Mouse (Mus musculus) liver, adult 2 months (tissue): ENCODE measurements around the gene Col4a2. TPM values are rescaled to one million over a fixed set of nuclear protein-coding genes. Genes with fewer than 3 reads are reported as not detected.

Experiments used
- DNase-seq: peaks from one replicate; pipeline ENCODE4 v3.0.0-alpha.2; 2011; ENCODE audit warnings: low read depth, low spot score; ENCODE audit errors: extremely low read depth
- H3K27ac ChIP-seq: fragments of 200-500 bp; replicated peaks from 2 replicates; pipeline ENCODE4 v1.5.1; 2012; ENCODE audit warnings: low read depth, mild to moderate bottlenecking, control low read depth, inconsistent platforms, low read length; ENCODE audit not compliant: insufficient read depth
- H3K27me3 ChIP-seq: fragments of 200-500 bp; 2 replicates; pipeline ENCODE4 v1.6.1; 2012; ENCODE audit warnings: mild to moderate bottlenecking, moderate library complexity, low read length, inconsistent platforms; ENCODE audit not compliant: control insufficient read depth, insufficient read depth
- H3K36me3 ChIP-seq: fragments of 200-500 bp; 2 replicates; pipeline ENCODE4 v1.6.1; 2012; ENCODE audit warnings: low read length, inconsistent platforms; ENCODE audit not compliant: control insufficient read depth, insufficient read depth
- H3K4me1 ChIP-seq: fragments of 200-500 bp; 2 replicates; pipeline ENCODE4 v1.6.1; 2011; ENCODE audit warnings: low read length; ENCODE audit not compliant: control insufficient read depth, insufficient read depth
- H3K4me3 ChIP-seq: fragments of 200-500 bp; 2 replicates; pipeline ENCODE4 v1.5.1; 2011; ENCODE audit warnings: low read depth, mild to moderate bottlenecking, control low read depth, low read length, moderate library complexity; ENCODE audit not compliant: insufficient read depth
- H3K79me2 ChIP-seq: fragments of 200-500 bp; 2 replicates; pipeline ENCODE4 v1.6.1; 2012; ENCODE audit warnings: inconsistent platforms, mild to moderate bottlenecking, low read length, moderate library complexity; ENCODE audit not compliant: control insufficient read depth, insufficient read depth
- H3K9ac ChIP-seq: fragments of 200-500 bp; 2 replicates; pipeline ENCODE4 v1.6.1; 2012; ENCODE audit warnings: low read depth, mild to moderate bottlenecking, control low read depth, inconsistent platforms, low read length
- CTCF ChIP-seq: fragments of 200-500 bp; IDR thresholded peaks from 2 replicates; pipeline ENCODE4 v1.5.1; 2011; ENCODE audit warnings: low read depth, low read length, control low read depth
- POLR2A ChIP-seq: fragments of 200-500 bp; IDR thresholded peaks from 2 replicates; pipeline ENCODE4 v1.6.1; 2011; ENCODE audit warnings: low read length, control low read depth; ENCODE audit not compliant: insufficient read depth; ENCODE audit errors: extremely low read depth
- WGBS: fragments of 180-500 bp; shearing (Covaris S2); methylation state at CpG from one replicate; pipeline ENCODE4 v1.1.7; 2018; 5-methylcytosine and 5-hydroxymethylcytosine counted together
- polyA plus RNA-seq: library from polyadenylated mRNA; depleted of rRNA; stranded (reverse); fragments of >200 nt; gene quantifications from 2 replicates; pipeline ENCODE4 v1.2.3, GENCODE M21; 2012
- total RNA-seq: library from RNA; depleted of rRNA; stranded (reverse); fragments of >200 nt; gene quantifications from 2 replicates; pipeline ENCODE4 v1.2.3, GENCODE M21; 2014

The Col4a2 gene
- total and polyA plus RNA-seq, 2 experiments, result 7.7 to 8.0 TPM

DNA sequence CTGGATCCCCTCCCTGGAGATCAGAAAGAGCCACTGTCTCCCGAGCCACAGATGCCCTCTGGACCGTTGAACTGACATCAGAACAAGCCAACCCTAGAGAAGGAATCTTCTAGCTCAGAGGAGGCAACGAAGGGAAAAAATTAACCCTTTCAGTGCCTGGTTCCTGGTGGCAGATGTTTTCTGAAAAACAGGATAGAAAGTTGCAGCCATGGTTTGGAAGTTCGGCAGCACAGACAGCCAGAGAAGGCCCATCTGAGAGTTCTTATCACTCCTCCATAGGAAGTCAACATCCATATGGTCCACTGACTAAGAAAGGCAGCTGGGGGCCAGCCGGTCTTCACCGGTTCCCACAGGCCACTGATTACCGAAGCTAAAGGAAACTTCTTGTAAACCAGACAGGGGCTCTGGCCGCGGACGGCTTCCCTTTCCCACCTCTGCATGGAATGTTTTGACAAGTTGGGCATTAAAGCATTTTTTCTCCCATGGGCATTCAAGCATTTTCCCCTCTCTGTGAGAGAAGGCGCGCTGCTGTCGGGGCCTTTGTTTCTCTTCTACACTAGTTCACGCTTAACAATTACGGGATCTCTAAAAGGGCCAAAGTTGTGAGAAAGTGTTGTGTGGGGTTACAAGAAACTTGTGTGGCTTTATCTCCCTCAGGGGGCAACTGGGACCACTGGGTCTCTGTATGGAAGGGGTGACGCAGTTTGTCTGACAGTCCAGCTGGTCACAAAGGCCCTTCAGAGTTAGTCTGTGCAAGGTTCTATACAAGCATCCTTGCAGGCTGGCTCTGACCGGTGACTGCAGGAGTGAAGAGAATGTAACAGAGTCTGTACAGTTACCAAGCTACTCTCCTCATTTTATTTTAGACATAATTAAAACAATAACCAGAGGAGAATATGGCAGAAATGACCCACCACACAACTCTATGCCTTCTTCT lies 49.9 kb downstream of the Col4a2 start:
- Histone ChIP-seq H3K79me2 (no peaks in the 10 kb centered on the region), H3K27ac (no peak overlapping the region), H3K36me3 (no peaks in the 10 kb centered on the region), H3K27me3 (no peaks in the 10 kb centered on the region), H3K9ac (no peak overlapping the region), H3K4me3 (no peak overlapping the region), H3K4me1 (no peaks in the 10 kb centered on the region)
- DNase-seq, result no peak
- 80% methylated on average over 17 of the region's 17 CpGs for WGBS
- TF ChIP-seq POLR2A (no peak), CTCF (no peak)

DNA sequence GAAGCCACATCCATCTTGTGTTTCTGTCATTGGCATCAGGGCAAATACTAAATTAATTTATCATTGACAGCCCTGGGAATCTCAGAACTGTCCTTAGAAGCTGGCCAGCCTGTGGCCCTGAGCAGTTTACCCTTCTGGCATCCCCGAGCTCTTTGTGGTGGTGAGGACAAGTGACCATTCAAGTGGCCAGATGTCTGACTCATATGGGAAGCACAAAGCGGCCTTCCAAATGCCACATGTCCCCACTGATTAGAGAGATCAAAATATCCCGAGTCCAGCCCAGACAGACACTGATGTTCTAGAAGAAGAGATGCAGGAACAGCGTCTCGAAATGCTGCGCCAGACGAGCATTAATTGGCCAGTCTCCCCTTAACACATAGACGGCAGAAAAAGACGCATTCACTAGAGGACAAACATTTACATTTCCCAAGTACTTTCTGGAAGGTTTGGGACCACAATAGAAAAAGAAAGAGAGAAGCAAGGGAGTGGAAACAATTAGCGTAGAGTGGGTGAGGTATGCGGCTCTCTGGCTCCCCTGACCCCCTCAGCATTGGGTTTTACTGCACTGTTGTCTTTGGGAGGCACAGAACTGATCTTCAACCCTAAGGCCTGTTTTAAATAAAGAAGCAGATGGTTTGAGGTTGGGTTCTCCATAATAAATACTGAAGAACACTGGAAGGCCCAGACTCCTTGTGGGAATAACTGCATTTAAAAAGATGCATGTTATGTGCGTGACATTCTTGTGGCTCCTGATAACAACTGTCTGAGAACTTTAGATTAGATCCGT lies 50.9 kb downstream of the Col4a2 start:
- Histone ChIP-seq H3K9ac (no peak overlapping the region), H3K27me3 (no peaks in the 10 kb centered on the region), H3K4me1 (no peaks in the 10 kb centered on the region), H3K27ac (no peak overlapping the region), H3K79me2 (no peaks in the 10 kb centered on the region), H3K36me3 (no peaks in the 10 kb centered on the region), H3K4me3 (no peak overlapping the region)
- TF ChIP-seq POLR2A, result no peak
- no peak for TF ChIP-seq CTCF
- DNase-seq, result no peak
- 86% methylated on average over 13 of the region's 13 CpGs for WGBS

DNA sequence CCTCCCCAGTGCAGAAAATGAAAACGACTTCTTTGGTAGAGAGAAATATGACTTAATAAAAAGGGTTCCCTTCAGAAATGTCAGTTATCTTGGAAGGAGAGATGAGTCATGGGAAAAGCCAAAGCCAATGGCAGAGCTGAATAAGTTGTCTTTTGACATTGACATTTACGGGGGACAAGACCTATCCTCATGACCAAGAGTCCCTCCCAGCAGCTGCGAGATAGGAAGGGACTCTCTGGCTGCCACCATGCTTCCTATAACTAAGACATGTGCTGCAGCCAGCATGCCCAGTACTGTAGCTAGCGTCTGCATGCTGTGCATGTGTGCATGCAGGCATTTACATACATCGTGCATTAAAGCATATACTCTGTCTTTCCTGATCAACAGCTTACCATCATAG lies 53.6 kb downstream of the Col4a2 start:
- WGBS, result 87% methylated on average over 5 of the region's 5 CpGs
- Histone ChIP-seq H3K27me3 (no peaks in the 10 kb centered on the region), H3K27ac (no peak overlapping the region), H3K9ac (no peak overlapping the region), H3K4me3 (no peak overlapping the region), H3K4me1 (no peaks in the 10 kb centered on the region), H3K36me3 (no peaks in the 10 kb centered on the region), H3K79me2 (no peaks in the 10 kb centered on the region; the same call in 1 of the 2 replicates)
- TF ChIP-seq POLR2A (no peak), CTCF (no peak)
- DNase-seq, result no peak

DNA sequence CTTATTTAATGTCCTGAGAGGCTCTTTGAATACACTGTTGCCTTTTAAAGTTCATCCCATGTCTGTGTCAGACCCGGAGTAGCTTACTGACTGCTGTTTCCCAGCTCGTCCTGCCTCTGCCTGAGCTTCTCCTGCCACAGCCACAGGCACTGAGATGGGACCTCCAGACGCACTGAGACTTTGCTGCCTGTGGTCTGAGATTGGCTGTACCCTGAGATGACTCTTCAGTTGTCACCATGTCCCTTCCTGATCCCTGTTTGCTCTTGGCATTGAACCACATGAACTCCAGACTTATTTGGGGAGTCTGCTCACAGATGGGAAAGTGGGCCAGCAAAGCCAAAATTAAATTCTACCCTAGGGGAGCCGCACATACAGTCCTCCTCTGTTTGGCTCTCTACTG lies 54.1 kb downstream of the Col4a2 start:
- Histone ChIP-seq H3K36me3 (no peaks in the 10 kb centered on the region), H3K79me2 (no peaks in the 10 kb centered on the region; the same call in 1 of the 2 replicates), H3K27ac (no peak overlapping the region), H3K9ac (no peak overlapping the region), H3K4me3 (no peak overlapping the region), H3K27me3 (no peaks in the 10 kb centered on the region), H3K4me1 (no peaks in the 10 kb centered on the region)
- no peak for DNase-seq
- 79% methylated on average over 4 of the region's 4 CpGs for WGBS
- TF ChIP-seq POLR2A (no peak), CTCF (no peak)

DNA sequence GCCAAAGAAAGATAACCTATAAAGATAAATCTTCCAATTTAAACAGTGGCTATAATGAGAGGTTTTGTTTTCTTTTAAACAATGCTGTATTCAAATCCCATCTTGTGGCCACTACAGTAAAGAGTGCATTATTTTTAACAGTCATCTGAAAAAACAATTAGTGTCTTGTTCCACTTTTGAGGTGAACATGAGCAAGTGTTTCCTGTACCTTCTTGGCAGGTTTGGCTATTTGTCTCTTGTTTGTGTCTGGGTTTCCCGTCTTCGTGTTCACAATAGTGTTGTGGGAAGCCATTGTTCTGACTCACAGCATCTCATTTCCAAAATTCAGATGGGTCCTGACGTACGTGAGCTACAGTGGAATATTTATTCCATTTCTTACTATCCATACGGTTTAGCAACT lies 55.1 kb downstream of the Col4a2 start:
- H3K4me1 ChIP-seq, result no peaks in the 10 kb centered on the region
- no peaks in the 10 kb centered on the region for H3K27me3 ChIP-seq
- TF ChIP-seq CTCF, result no peak
- no peak for DNase-seq
- no peak overlapping the region for H3K27ac ChIP-seq
- H3K36me3 ChIP-seq, result no peaks in the 10 kb centered on the region
- WGBS, result 95% methylated on average over 5 of the region's 5 CpGs
- H3K4me3 ChIP-seq, result no peak overlapping the region
- H3K9ac ChIP-seq, result no peak overlapping the region
- no peaks in the 10 kb centered on the region; the same call in 1 of the 2 replicates for H3K79me2 ChIP-seq
